Mouse (Mus musculus) adrenal gland, postnatal 4 days (tissue): ENCODE data around the gene Gabrr3. TPM values are rescaled to one million over a fixed set of nuclear protein-coding genes. Genes with fewer than 3 reads are reported as not detected.
"Not testable (repeated sequence)": the region's sequence is repeated elsewhere in the genome, so short reads cannot be mapped to it uniquely, and the experiment has no call there.

ENCODE experiments used
- DNase-seq, 2 experiments: peaks; one replicate each; pipeline ENCODE4 v3.0.0; 2021 to 2022; ENCODE audit warnings: low spot score in 2 of 2, mixed read lengths in 2 of 2
- long read RNA-seq, 2 experiments: library from polyadenylated mRNA; stranded (forward); transcript quantifications; one replicate each; pipeline ENCODE4 v2.0.0; 2021
- total RNA-seq, 2 experiments: library from RNA; stranded (reverse); gene quantifications; 2 replicates each; pipeline ENCODE4 v1.2.3; 2021

Gabrr3 gene
- total RNA-seq = not detected
- long read RNA-seq, experiment 1 = 0 reads
- long read RNA-seq, experiment 2 = 0 reads

GRCm38 (mm10) chr16:59407032-59407431 lies at the start of gene Gabrr3:
Gabrr3 (plus strand) TSS chr16:59407332.
- DNase-seq = no peak

GRCm38 (mm10) chr16:59363893-59364292 lies 43.2 kb upstream of the Gabrr3 start, which contains the start of gene Olfr209:
Olfr209 (minus strand) TSS chr16:59363993.
- no peak for DNase-seq

GRCm38 (mm10) chr16:59393300-59393699 lies 13.8 kb upstream of the Gabrr3 start:
- no peak for DNase-seq

GRCm38 (mm10) chr16:59401102-59401501 lies 6.0 kb upstream of the Gabrr3 start:
- no peak for DNase-seq

GRCm38 (mm10) chr16:59401985-59402384 lies 5.1 kb upstream of the Gabrr3 start:
- no peak for DNase-seq

- no peak for DNase-seq
Observed at GRCm38 (mm10) chr16:59403684-59404083, 3.4 kb upstream of the Gabrr3 start.

GRCm38 (mm10) chr16:59404798-59405197 lies 2.3 kb upstream of the Gabrr3 start:
- DNase-seq = no peak

GRCm38 (mm10) chr16:59409341-59409748 lies 2.2 kb downstream of the Gabrr3 start:
- DNase-seq = no peak

GRCm38 (mm10) chr16:59409800-59410199 lies 2.7 kb downstream of the Gabrr3 start:
- DNase-seq = no peak

GRCm38 (mm10) chr16:59413475-59413874 lies 6.3 kb downstream of the Gabrr3 start:
- no peak for DNase-seq

GRCm38 (mm10) chr16:59420237-59420866 lies 13.2 kb downstream of the Gabrr3 start:
- no peak for DNase-seq

GRCm38 (mm10) chr16:59420867-59421251 lies 13.7 kb downstream of the Gabrr3 start:
- DNase-seq = no peak

GRCm38 (mm10) chr16:59421571-59422345 lies 14.6 kb downstream of the Gabrr3 start:
- no peak for DNase-seq

GRCm38 (mm10) chr16:59427960-59428359 lies 20.8 kb downstream of the Gabrr3 start:
- no peak for DNase-seq

- no peak for DNase-seq
Observed at GRCm38 (mm10) chr16:59433181-59433580, 26.0 kb downstream of the Gabrr3 start.

GRCm38 (mm10) chr16:59444880-59445559 lies 37.9 kb downstream of the Gabrr3 start:
- no peak for DNase-seq

GRCm38 (mm10) chr16:59448181-59448580 lies 41.0 kb downstream of the Gabrr3 start:
- no peak for DNase-seq

GRCm38 (mm10) chr16:59449092-59449491 lies 42.0 kb downstream of the Gabrr3 start:
- no peak for DNase-seq

GRCm38 (mm10) chr16:59451813-59452212 lies 44.7 kb downstream of the Gabrr3 start:
- DNase-seq = no peak

- DNase-seq = not testable (repeated sequence)
Observed at GRCm38 (mm10) chr16:59459259-59459861, 52.2 kb downstream of the Gabrr3 start.

GRCm38 (mm10) chr16:59463567-59463966 lies 56.4 kb downstream of the Gabrr3 start:
- DNase-seq = no peak
